Mouse (Mus musculus): Measurements from ENCODE around the gene Cntnap5a.

Gene Cntnap5a

DNA sequence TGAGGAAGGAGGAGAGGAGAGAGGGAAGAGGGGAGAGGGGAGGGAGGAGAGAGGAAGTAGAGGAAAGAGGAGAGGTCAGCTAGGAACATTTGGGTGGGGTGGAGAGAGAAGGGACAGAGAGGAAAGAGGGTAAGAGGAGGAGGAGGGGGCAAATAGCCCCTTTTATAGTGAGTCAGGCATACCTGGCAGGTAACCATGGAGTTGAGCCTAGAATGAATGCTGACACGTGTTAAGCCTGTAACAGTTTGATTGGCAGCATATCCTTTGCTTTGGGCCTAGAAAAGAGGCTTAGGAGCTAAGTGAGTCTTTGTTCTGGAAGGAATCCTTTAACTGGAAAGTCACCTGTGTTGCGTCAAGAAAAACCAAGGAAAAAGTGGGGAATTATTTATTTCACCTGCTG lies 681.6 kb downstream of the Cntnap5a start:
- peak; percentile 25 for DNase-seq (ENCODE audit: low spot score)

DNA sequence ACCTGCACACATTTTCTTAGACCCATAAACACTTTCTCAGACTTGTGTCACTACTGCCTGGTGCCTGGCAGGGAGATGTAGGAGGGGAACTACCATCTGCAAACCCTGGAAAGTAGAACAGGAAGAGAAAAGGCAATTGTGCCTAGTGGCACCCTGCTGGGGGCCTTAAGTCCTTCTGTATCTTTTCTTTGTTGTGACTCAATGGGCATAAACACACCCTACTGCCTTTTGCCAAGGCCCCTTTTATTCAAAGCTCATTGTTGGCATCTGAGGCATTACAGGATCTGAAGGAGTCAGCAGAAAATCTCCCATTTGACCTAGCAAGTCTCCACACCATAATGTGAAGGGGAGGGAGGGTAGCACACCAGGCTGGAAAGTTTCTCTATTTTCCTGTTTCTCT lies 682.2 kb downstream of the Cntnap5a start:
- peak; percentile 18 for DNase-seq (ENCODE audit: low spot score)

DNA sequence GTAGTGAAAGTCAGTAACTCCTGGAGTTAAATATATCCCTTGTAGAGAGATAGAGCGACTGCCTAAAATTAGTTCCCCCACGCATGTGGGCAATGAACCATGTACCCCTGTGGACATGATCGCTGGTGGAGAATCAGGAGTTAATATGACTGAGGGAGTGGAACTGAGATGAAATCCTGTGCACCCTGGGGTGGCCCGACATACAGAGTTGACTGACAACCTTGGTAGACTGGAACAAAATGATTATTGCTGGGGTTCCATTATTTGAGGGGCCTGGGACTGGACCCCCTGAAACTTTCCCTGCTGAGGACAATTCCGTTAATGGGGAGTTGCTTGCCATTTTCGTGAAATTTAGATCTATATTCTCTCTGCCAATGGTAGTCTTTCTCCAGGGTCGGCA lies 683.0 kb downstream of the Cntnap5a start:
- DNase-seq (ENCODE audit: low spot score) = no peak

DNA sequence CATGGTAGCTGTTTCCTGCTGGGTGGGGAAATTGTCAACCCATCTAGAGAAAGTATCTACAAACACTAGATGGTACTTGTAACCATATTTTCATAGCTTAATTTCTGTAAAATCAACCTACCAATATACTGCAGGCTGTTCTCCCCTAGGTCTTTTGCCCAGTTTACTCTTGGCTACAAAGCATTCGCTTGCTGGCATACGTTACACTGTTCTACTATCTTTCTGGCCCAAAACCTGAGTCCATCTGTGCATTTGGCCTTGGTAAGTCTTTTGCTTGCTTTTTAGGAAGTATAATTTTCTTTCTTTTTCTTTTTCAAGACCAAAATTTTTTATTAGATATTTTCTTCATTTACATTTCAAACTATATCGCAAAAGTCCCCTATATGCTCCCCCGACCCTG lies 686.3 kb downstream of the Cntnap5a start:
- DNase-seq (ENCODE audit: low spot score) = no peak

DNA sequence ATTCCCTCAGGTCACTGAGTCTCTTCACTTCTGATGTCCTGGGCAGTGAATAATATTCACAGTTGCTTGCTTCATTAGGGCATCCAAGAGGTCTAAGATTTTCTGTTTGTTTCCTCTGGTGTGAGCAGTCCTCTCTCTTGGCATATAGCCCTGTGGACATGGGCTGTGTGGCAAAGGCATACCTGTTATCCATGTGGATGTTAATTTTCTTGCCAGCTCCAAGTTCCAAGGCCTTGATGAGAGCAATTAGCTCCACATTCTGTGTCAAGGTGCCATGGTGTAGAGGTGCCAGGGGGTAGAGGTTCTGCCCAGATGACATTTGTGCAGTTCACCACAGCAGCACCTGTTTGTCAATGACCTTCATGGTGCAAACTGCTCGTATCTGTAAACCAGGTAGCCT lies 689.0 kb downstream of the Cntnap5a start:
- no peak for DNase-seq (ENCODE audit: low spot score)

DNA sequence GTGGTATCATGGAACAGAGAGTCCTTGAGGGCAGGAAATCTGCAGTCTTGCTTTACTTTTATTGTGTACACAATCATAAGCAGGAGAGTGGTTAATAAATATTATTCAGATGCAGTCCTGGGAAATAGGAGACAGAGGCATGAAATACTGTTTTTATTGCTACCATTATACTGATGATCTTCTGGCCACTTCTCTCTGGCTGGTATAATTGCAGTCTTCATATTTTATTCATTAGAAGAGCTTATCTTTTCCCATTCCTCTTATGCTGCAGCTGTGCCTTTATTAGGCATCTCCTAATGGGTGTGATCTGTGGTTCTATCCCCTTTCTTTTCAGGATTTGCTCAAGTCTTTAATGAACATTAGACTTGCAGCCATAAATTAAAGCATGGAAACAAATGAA lies 707.8 kb downstream of the Cntnap5a start:
- no peak for DNase-seq (ENCODE audit: low spot score)

DNA sequence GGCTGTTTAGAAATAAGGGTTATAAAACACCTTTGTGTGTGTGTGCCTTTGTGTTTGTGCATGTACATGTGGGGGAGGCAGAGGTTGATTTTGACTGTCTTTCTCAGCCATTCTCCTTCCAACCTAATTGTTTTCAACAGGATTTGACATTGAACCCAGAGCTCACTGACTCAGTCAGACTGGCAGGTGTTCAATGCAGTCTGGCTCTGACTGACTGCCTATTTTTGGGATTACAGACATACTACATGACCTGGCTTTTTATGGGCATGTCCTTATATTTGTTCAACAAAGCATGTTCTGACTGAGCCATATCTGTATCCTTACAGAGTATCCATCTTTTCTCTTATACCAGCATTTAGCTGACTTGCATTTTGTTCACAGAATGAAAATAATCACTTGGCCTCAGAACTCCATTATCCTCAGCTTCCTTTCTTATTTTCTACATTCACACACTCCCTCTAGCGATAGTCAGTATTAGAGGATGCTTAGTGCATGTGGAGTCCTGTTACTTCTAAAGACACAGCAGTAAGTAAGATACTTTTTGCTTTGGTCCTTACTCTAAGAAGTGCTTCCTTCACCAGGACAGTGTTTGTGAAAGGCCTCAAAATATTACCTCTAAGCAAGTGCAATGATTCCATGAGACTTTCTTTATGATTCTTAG lies 717.6 kb downstream of the Cntnap5a start:
- DNase-seq (ENCODE audit: low spot score) = no peak

DNA sequence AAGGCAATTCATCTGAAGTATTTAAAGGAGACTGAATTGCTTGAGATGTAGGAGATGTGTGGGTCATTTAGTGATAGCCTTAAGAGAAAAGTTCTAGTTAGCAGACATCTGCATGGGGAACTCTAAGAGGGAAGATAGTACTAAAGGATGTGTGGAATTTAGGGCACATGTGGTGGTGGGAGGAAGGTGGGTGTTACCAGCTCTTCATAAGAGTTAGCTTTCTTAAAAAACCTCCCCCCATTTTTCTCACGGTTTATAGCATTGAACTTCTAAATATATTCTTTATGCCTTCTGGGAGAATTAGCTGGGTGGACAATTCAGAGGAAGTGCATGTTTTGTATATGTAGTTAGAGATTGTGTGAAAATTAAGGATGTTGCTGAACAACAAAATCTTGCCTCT lies 725.3 kb downstream of the Cntnap5a start:
- DNase-seq (ENCODE audit: low spot score) = no peak

DNA sequence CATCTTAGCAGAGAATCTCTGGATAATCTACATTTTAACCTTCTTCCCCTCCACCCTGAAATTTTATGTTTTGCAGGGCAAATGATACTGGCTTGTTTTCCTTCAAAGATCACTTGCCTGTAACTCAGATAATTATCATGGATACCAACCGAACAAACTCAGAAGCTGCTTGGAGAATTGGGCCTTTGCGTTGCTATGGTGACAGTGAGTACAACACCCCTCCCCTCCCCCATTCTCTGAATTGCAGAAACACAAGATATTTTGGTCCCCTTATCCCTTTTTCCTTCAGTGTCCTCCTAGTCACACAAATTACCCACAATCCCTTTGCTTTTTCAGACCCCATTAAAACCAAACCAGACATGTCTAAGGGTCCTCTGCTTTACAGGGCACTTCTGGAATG lies 743.8 kb downstream of the Cntnap5a start:
- no peak for DNase-seq (ENCODE audit: low spot score)

DNA sequence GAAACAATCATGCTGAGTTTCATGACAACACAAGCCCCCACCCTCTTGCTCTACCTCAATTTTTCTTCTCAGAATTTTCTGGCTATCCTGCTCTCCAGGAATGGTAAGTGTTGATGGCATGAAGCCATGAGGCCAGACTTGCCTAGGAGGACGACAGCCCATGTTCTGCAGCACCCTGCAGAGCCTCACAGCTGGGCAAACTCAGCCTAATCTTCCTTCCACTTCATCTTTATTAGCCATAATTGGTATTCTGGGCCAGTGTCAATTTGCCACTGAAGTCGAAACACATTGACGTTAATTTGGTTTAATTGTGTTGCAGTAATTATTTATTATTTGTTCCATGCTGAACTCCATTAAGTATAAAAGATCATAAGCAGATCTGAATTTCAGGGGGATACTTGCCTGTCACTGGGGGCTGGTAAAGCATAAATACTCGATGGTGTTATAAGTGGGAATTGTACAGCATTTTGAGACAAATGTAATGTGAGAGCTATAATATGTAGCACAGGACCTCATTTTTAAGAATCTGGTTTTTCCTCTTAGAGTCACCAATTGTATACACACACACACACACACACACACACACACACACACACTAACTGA lies 770.7 kb downstream of the Cntnap5a start:
- no peak for DNase-seq (ENCODE audit: low spot score)

DNA sequence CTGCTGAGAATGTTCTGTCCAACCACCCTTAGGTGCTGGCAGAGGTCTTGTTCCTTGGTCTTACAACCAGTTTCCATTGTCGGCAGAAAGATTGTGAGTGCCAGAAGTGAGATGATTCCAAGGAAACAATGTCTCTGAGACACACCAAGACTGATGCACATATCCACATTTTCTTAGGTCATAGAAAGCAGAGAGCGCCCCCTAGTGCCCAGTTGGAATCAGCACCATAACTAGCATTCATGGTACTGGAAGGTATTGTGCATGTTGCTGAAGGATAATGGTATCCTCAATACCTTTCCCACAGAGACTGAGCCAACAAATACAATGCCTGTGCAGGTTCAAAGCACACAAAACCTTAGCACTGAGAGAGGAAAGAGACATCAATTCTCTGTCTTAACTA lies 793.1 kb downstream of the Cntnap5a start:
- DNase-seq (ENCODE audit: low spot score) = peak; percentile 68

DNA sequence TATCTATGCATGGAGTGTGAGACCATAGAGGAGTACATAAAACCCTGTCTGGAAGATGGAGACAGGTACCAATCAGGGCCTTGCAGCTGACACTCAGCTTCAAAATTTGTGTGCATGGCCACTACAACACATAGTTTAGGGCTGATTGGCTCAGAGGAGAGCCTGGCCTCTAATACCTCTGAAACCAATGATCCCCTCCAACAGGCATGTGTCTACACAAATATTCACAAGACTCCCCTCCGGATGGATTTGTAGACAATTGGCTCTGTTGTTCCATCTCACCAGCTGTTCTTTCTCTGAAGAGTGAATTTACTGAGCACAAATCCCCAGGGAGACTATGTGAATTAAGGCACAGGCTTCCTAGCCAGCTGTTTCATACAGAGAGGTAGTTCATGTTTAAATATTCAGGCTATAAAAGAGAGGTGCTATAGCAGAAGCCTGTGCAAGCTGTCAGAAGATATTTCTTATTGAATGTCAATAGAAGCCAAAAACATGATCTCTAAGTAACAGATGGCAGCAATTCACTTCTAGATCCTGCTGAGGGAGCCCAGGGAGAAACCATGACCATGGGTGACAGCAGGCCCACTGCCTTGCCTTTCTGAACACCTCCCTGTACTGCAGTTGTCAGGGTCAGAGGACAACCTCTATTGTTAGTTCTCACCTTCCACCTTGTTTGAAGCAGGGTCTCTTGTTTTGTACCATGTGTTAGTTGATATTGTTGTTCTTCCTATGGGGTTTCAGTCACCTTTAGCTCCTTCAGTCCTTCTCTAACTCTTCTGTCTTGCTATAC lies 804.4 kb downstream of the Cntnap5a start:
- DNase-seq (ENCODE audit: low spot score) = no peak

DNA sequence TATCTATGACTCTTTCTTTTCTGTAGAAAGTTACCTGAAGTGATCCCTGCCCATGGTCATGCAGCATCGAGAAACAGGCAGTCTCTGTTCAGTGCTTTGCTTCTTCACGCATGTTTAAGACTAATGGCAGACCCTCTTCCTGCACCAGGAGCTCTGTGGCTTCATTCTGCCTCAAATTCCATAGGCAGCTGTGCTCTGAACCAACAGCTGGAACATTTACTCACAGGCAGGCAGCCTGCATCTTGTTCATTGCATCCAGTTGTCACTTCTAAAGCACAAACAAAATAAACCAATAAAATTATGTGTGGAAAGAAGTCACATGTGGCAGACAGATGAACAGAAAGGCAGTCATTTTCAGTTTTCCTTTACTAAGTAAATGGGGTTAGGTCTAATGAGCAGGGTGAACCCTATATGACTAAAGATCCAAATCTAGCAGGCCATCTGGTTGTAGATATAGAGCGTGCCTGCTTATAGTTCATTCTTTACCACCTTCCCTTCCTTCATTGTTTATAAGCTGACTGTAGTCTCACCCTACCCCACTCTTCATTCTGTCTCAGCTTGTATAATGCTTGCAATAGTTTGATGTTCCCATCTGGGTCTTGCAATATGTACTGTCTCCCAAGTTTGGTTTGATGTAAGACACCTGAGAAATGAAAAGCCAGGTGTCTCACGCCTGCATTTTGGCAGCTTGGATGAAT lies 893.6 kb downstream of the Cntnap5a start:
- no peak for DNase-seq (ENCODE audit: low spot score)

DNA sequence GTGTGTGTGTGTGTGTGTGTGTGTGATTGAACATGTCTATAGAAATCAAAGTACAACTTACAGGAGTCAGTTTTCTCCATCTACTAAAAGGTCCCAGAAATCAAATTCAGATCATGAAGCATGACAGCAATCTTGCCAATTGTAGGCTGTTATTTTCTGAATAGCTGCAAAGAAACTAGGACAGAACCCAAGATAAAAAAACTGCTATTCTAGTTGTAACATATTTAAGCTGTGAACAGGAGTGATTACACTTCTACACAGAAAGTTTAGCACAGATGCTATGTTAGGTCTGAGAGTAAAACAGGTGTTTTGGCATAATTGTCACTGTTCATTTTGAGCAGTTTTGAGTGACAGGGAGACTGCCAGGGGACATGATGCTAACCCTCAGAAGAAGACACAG lies 931.7 kb downstream of the Cntnap5a start:
- DNase-seq (ENCODE audit: low spot score) = no peak

Data from embryo, embryonic 10 days (tissue).